Mouse (Mus musculus): ENCODE results near the gene C2cd4d. TPM values are rescaled to one million over a fixed set of nuclear protein-coding genes. Genes with fewer than 3 reads are reported as not detected.

C2cd4d gene
- polyA plus RNA-seq, 1 experiment from 2014 or later: 0.54 TPM

DNA sequence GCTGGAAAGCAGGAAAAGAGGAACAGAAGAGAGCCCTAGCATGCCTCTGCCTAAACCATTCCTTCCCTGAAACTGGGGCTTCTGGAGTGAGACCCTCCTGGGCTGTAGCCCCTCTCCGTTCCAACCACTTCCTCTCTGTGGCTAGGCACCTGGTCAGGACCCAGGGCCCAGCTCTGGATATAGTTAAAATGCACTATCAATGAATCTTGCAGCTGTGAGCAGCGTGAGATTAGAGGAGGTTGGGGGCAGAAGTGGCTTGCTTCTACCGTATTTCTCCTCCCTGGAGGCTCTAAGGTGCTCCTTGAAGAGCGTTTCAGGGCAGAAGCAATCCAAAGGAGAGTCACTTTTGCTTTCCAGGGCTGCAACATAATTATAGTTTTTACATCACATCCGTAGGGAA, 20.1 kb downstream of the C2cd4d start:
- H3K4me3 ChIP-seq: no peak overlapping the region
- no peaks in the 10 kb centered on the region for H3K9me3 ChIP-seq (replicated peaks)
- H3K36me3 ChIP-seq: no peaks in the 10 kb centered on the region
- H3K27ac ChIP-seq: no peak overlapping the region
- peaks cover 10% of the 10 kb centered on the region for H3K4me1 ChIP-seq
- H3K27me3 ChIP-seq (ENCODE audit: low read depth, poor library complexity, severe bottlenecking): peaks cover 15% of the 10 kb centered on the region
- WGBS: 72% methylated on average over 5 of the region's 5 CpGs
- no peak for DNase-seq (ENCODE audit: low spot score)

DNA sequence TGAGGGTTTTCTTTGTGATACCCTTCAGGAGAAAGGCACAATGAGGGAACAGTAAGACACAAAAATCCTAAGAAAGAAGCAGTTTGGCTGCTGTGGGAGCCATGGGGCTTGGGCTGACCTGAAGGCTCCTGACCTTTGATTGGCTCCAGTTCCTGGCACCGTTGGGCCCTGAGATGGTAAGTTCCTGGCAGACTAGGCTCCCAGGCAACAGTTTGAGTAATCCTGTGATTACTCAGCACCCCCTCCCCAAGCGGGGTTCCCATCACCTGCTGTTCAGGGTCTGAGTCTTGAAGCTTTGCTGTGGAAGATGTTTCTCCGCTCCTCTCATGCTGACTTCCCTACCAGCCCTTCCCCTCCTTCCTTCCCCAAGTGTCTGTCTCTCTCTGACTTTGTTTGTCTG, 21.2 kb downstream of the C2cd4d start:
- no peak for DNase-seq (ENCODE audit: low spot score)
- Histone ChIP-seq H3K27ac (no peak overlapping the region), H3K36me3 (no peaks in the 10 kb centered on the region), H3K27me3 (ENCODE audit: low read depth, poor library complexity, severe bottlenecking) (0 out of 2 replicates have a peak, but pooled peaks cover 5% of the 10 kb centered on the region), H3K4me1 (peaks cover 8% of the 10 kb centered on the region; the same call in 1 of the 2 replicates), H3K9me3 (replicated peaks) (no peaks in the 10 kb centered on the region), H3K4me3 (no peak overlapping the region)
- WGBS: 76% methylated on average over 3 of the region's 3 CpGs

DNA sequence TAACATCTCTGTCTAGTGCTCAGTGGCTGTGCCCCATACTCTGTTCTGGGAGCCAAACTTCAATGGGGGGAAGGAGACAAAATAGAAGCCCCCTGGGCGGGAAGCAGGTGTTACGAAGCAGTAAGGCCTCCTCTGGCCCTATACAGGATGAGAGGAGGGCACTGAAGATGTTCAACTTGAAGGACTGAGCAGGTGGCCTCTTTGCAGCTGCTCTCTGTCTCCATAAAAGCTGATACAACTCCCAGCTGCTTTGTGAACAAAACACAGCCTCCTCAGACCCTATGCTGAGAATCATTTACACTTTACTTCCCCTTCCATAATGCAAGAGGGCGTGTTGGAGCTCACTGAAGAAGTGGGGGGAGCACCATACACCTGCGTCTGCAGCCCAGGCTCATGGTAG, 24.4 kb downstream of the C2cd4d start:
- no peak for DNase-seq (ENCODE audit: low spot score)
- H3K27ac ChIP-seq: no peak overlapping the region
- no peaks in the 10 kb centered on the region for H3K36me3 ChIP-seq
- H3K4me1 ChIP-seq: no peaks in the 10 kb centered on the region
- no peak overlapping the region for H3K4me3 ChIP-seq
- no peaks in the 10 kb centered on the region for H3K27me3 ChIP-seq (ENCODE audit: low read depth, poor library complexity, severe bottlenecking)
- H3K9me3 ChIP-seq (replicated peaks): no peaks in the 10 kb centered on the region
- 73% methylated on average over 4 of the region's 4 CpGs for WGBS

DNA sequence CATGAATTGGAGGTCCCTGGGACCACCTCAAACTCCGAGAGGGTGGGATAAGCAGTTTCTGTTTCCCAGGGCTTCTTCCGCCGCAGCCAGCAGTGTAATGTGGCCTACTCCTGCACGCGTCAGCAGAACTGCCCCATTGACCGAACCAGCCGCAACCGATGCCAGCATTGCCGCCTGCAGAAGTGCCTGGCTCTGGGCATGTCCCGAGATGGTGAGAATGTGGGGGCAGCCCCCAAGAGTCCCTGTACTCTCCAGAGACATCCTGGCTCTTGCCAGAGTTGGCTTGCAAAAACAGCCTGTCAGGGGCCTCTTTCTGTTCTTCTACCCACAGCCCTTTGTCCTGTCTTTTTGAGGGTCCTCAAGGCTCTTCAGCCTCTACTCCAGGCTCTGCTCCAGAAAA, 25.2 kb downstream of the C2cd4d start:
- no peak overlapping the region for H3K4me3 ChIP-seq
- no peak overlapping the region for H3K27ac ChIP-seq
- H3K36me3 ChIP-seq: no peaks in the 10 kb centered on the region
- H3K9me3 ChIP-seq (replicated peaks): no peaks in the 10 kb centered on the region
- no peaks in the 10 kb centered on the region for H3K27me3 ChIP-seq (ENCODE audit: low read depth, poor library complexity, severe bottlenecking)
- no peak for DNase-seq (ENCODE audit: low spot score)
- 91% methylated on average over 10 of the region's 10 CpGs for WGBS
- H3K4me1 ChIP-seq: no peaks in the 10 kb centered on the region

DNA sequence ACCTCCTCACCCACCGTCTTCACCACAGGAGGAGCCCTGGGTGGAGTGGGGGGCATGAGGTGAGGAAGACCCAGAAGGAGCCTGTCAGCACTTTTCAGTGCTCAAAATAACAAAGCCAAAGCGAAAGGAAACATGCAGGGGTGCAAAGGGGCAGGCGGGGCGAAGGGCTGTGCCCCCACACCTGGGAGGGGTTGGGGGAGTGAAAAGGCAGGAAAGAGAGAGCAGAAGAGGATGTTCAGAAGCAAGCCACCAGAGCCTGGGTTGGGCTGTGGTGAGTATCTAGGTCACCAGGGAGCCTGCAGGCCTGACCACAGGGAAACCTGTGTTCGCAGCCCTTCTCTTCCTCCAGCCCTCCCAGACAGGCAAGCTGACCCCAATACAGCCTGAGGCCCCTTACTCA, 25.8 kb downstream of the C2cd4d start:
- Histone ChIP-seq H3K27ac (no peak overlapping the region), H3K27me3 (ENCODE audit: low read depth, poor library complexity, severe bottlenecking) (no peaks in the 10 kb centered on the region), H3K36me3 (no peaks in the 10 kb centered on the region), H3K4me1 (no peaks in the 10 kb centered on the region), H3K4me3 (no peak overlapping the region), H3K9me3 (replicated peaks) (no peaks in the 10 kb centered on the region)
- no peak for DNase-seq (ENCODE audit: low spot score)
- 85% methylated on average over 5 of the region's 5 CpGs for WGBS

DNA sequence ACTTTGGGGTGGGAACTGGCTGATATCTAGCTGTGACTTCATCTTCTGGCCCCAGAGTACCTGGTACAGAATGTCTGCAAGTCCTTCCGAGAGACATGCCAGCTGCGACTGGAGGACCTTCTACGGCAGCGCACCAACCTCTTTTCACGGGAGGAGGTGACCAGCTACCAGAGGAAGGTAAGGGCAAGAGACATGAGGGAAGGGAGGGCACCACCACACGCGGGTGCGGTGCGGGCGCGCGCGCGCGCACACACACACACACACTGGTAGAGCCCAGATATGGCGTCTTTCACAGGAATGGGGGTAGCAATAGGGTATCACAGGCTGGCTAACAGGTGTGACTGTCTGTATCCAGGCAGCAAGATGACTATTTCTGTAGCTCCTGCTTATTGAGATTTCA, 27.2 kb downstream of the C2cd4d start:
- DNase-seq (ENCODE audit: low spot score): no peak
- 95% methylated on average over 16 of the region's 16 CpGs for WGBS

DNA sequence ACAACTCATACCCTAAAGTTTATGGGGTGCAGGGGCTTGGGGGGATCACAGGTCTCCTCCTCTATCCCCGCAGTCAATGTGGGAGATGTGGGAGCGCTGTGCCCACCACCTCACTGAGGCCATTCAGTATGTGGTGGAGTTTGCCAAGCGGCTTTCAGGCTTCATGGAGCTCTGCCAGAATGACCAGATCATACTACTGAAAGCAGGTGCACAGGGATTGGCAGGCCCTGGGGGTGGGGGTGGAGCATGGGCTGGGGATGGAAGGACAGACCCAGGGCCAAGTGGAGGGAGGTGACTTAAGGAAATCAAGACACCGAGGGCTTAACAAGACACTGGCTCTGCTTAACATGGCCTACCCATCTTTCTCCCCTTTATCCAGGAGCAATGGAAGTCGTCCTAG, 28.8 kb downstream of the C2cd4d start:
- 80% methylated on average over 5 of the region's 5 CpGs for WGBS
- H3K27me3 ChIP-seq (ENCODE audit: low read depth, poor library complexity, severe bottlenecking): no peaks in the 10 kb centered on the region
- no peaks in the 10 kb centered on the region for H3K36me3 ChIP-seq
- no peaks in the 10 kb centered on the region for H3K9me3 ChIP-seq (replicated peaks)
- H3K27ac ChIP-seq: no peak overlapping the region
- H3K4me1 ChIP-seq: no peaks in the 10 kb centered on the region
- no peak for DNase-seq (ENCODE audit: low spot score)
- no peak overlapping the region for H3K4me3 ChIP-seq

More for the DNA sequence above, 27.2 kb downstream of the C2cd4d start:
- Histone ChIP-seq H3K27ac (no peak overlapping the region), H3K9me3 (replicated peaks) (no peaks in the 10 kb centered on the region), H3K4me3 (no peak overlapping the region), H3K4me1 (no peaks in the 10 kb centered on the region), H3K36me3 (no peaks in the 10 kb centered on the region), H3K27me3 (ENCODE audit: low read depth, poor library complexity, severe bottlenecking) (no peaks in the 10 kb centered on the region)

DNA sequence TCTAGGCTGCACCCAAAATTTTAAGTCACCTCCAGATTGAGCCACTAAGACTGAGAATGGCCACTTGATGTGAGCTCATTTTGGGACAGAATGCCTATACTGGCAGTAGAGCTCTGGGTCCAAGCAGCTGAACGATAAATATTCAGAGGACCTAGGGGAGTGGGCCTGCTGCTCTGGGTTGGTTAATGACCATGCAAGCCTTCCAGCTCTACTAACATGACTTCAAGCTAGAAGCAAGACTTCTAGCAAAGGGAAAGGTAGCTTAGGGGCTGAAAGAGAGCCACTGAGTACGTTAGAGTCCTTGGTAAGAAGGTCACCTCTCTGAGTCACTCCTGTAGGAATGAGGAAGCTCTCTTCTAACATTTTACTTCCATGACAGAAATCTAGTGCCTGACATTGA, 29.9 kb downstream of the C2cd4d start:
- H3K4me1 ChIP-seq: no peaks in the 10 kb centered on the region
- no peak overlapping the region for H3K4me3 ChIP-seq
- H3K9me3 ChIP-seq (replicated peaks): no peaks in the 10 kb centered on the region
- WGBS: 80% methylated on average over 2 of the region's 2 CpGs
- peaks cover 9% of the 10 kb centered on the region for H3K27me3 ChIP-seq (ENCODE audit: low read depth, poor library complexity, severe bottlenecking)
- no peak overlapping the region for H3K27ac ChIP-seq
- H3K36me3 ChIP-seq: no peaks in the 10 kb centered on the region
- DNase-seq (ENCODE audit: low spot score): no peak

DNA sequence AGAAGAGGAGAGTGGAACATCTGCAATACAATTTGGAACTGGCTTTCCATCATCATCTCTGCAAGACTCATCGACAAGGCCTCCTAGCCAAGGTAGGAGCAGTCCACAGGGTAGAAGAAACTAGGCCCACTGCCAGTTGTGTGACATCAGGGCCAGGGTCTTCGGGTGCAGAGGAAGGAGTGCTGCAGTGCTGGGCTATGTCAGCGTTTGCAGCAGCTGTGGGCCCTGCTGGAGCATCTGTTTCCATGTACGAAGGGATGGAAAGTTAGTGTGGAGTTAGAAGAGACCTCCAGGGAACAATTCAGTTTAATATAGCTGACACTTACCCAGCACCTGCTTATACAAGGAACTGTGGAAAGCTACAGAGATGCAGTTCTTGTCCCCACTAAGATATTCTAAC, 30.8 kb downstream of the C2cd4d start:
- no peak for DNase-seq (ENCODE audit: low spot score)
- WGBS: 78% methylated on average over 4 of the region's 4 CpGs
- no peaks in the 10 kb centered on the region for H3K36me3 ChIP-seq
- H3K4me1 ChIP-seq: no peaks in the 10 kb centered on the region
- no peak overlapping the region for H3K4me3 ChIP-seq
- no peaks in the 10 kb centered on the region for H3K9me3 ChIP-seq (replicated peaks)
- peaks cover 18% of the 10 kb centered on the region for H3K27me3 ChIP-seq (ENCODE audit: low read depth, poor library complexity, severe bottlenecking)
- H3K27ac ChIP-seq: no peak overlapping the region

DNA sequence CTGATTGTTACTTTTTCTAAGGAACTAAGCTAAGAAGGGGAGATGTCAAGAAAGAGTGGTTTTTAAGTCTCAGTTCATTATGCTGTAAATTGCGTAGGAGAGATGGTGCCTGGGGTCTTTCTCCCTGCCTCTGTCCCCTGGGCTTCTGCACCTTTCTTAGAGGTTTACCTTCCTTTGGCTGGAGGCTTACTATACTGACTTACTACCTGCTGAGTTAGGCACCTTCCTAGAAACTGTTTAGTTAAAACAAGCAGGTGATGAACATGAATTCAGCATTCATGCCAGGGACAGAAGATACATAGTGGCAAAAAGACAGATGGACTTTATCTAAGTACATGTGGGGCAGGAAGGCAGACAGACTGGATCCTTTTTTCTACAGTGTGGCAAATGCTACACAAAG, 34.1 kb downstream of the C2cd4d start:
- H3K27me3 ChIP-seq (ENCODE audit: low read depth, poor library complexity, severe bottlenecking): peaks cover 51% of the 10 kb centered on the region
- no peak overlapping the region for H3K4me3 ChIP-seq
- H3K36me3 ChIP-seq: no peaks in the 10 kb centered on the region
- H3K27ac ChIP-seq: no peak overlapping the region
- peaks cover 8% of the 10 kb centered on the region for H3K4me1 ChIP-seq
- H3K9me3 ChIP-seq (replicated peaks): no peaks in the 10 kb centered on the region
- WGBS: 74% methylated on average over 1 of the region's 1 CpGs
- DNase-seq (ENCODE audit: low spot score): no peak

DNA sequence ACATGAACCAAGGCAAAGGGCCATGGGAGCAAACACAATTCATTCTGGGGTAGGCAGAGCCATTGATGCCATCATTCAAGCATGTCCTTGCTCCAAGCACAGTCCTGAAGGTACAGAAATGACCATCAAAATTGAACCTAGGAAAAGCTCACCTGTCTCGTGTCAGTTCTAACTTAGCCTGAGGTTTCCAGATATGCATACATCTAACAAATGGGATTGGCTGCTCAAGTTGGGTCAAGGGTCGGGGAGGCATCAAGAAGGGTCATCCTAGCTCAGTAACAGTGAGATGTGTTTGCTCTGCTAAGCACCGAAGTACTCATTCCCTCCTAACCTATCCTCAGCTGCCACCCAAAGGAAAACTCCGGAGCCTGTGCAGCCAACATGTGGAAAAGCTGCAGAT, 34.6 kb downstream of the C2cd4d start:
- no peaks in the 10 kb centered on the region for H3K9me3 ChIP-seq (replicated peaks)
- DNase-seq (ENCODE audit: low spot score): no peak
- no peak overlapping the region for H3K4me3 ChIP-seq
- peaks cover 8% of the 10 kb centered on the region for H3K4me1 ChIP-seq
- 84% methylated on average over 4 of the region's 4 CpGs for WGBS
- H3K27ac ChIP-seq: no peak overlapping the region
- peaks cover 56% of the 10 kb centered on the region for H3K27me3 ChIP-seq (ENCODE audit: low read depth, poor library complexity, severe bottlenecking)
- no peaks in the 10 kb centered on the region for H3K36me3 ChIP-seq

DNA sequence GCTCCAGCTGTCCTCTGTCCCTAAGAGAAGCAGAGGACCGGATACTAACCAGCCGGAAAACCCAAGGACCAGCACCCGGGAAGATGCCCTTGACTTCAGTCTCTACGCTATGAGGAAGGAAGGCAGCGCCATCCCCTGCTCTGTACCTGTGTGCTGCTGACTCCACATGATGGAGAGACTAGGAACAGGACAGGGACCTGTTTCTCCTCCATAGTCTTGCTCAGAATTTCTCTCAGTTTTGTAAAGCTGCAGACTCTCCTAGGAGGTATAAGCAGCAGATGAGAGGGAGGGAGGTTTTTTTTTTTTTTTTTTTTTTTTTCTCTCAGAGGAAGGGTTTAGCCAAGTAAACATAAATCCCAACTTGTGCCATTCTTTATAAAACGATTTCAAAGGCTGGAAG, 36.0 kb downstream of the C2cd4d start, which contains the start of gene Lingo4:
Gene Lingo4, plus strand, starts transcription at position 301 of the 400 bp plus-strand sequence.
- Histone ChIP-seq H3K4me3 (peak within 1 kb of the TSS; percentile 37), H3K4me1 (peaks cover 13% of the 10 kb centered on the region), H3K36me3 (no peaks in the 10 kb centered on the region), H3K27me3 (ENCODE audit: low read depth, poor library complexity, severe bottlenecking) (peaks cover 70% of the 10 kb centered on the region), H3K9me3 (replicated peaks) (no peaks in the 10 kb centered on the region), H3K27ac (no peak within 1 kb of the TSS)
- DNase-seq (ENCODE audit: low spot score): no peak
- WGBS: 70% methylated on average over 6 of the region's 6 CpGs

DNA sequence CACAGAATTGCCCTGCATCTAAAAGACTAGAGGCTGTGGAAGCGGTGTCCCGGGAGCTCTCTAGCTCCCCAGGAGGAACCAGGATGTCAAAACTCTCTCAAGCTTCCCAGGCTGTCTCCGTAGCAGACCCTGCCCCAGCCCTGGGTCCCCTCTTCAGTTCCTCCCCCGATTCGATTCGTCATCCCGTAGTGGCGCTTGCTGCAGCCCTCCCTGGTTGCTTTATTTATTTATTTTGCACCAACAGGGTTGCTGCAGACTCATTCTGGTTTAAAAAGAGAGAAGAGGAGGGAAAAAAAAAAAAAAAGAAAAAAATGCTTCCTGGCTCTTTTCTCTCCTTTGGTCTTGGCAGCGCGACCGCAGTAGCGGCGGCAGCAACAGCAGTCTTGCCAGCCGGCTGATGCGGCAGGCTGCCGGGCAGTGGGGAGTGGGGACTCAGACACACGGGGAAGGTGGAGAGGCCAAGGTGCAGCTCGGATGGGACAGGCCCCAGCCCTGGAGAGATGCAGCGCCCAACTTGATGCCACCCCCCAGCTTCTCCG, 36.8 kb downstream of the C2cd4d start:
- no peak overlapping the region for H3K27ac ChIP-seq
- 4% methylated on average over 20 of the region's 20 CpGs for WGBS
- H3K27me3 ChIP-seq (ENCODE audit: low read depth, poor library complexity, severe bottlenecking): peaks cover 78% of the 10 kb centered on the region

DNA sequence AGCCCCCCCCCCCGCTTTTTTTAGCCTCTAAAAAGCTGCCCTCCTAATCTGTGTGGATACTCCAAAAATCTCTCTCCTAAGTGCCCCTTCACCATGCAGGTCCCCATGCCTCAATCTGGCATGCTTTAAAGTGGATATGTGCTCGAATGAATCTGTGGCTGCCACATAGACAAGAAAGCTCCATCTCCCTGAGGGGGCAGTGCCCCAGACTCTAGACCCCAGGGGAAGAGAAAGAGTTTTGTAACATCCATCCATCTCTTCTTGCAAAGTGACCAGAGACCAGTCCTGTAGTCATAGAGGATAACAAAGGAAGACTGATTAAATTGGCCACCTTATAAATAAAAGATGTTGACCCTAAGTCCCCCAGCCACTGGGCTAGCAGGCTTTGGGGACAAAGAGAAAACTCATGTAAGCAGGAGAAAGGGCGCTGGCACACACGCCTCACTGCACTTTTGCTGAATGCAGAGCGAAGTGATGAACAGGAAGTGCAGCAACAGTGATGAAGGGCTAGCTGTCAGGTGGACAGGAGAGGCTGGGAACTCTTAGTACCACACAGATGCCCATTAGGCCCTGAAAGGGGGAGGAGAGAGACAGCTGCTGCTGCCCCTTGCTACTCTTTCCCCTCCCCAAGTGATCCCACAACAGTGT, 37.5 kb downstream of the C2cd4d start:
- Histone ChIP-seq H3K27ac (no peak overlapping the region), H3K27me3 (ENCODE audit: low read depth, poor library complexity, severe bottlenecking) (peaks cover 86% of the 10 kb centered on the region)

More for the DNA sequence above, 36.8 kb downstream of the C2cd4d start:
- peak; percentile 45 for DNase-seq (ENCODE audit: low spot score)
- Histone ChIP-seq H3K9me3 (replicated peaks) (no peaks in the 10 kb centered on the region), H3K4me3 (peak overlapping the region; percentile 37), H3K4me1 (peaks cover 16% of the 10 kb centered on the region), H3K36me3 (no peaks in the 10 kb centered on the region)

More for the DNA sequence above, 37.5 kb downstream of the C2cd4d start:
- DNase-seq (ENCODE audit: low spot score): no peak
- peaks cover 23% of the 10 kb centered on the region for H3K4me1 ChIP-seq
- H3K4me3 ChIP-seq: no peak overlapping the region
- H3K9me3 ChIP-seq (replicated peaks): no peaks in the 10 kb centered on the region
- WGBS: 51% methylated on average over 5 of the region's 5 CpGs
- H3K36me3 ChIP-seq: no peaks in the 10 kb centered on the region

Data from limb, embryonic 10.5 days (tissue).